Mouse (Mus musculus): Measurements from ENCODE around the gene Naa16. TPM values are rescaled to one million over a fixed set of nuclear protein-coding genes. Genes with fewer than 3 reads are reported as not detected.

Gene Naa16
- polyA plus RNA-seq, 1 experiment from 2014 or later = 45.9 TPM

- no peak for ATAC-seq (ENCODE audit: low FRiP score, low TSS enrichment)
- Histone ChIP-seq H3K36me3 (ENCODE audit: control insufficient read depth, insufficient read depth, low read length) (no peaks in the 10 kb centered on the region), H3K27me3 (ENCODE audit: control insufficient read depth, insufficient read depth, low read length) (no peaks in the 10 kb centered on the region), H3K4me1 (ENCODE audit: control insufficient read depth, insufficient read depth, low read length) (peaks cover 14% of the 10 kb centered on the region), H3K9ac (ENCODE audit: low read depth, low read length) (no peak overlapping the region), H3K27ac (ENCODE audit: low read depth, low read length) (no peak overlapping the region), H3K4me3 (ENCODE audit: low read length) (no peak overlapping the region), H3K4me2 (replicated peaks; ENCODE audit: low read depth, low read length) (no peak overlapping the region), H3K9me3 (ENCODE audit: control insufficient read depth, low read length) (peaks cover 3% of the 10 kb centered on the region; the same call in 1 of the 2 replicates)
- 77% methylated on average over 3 of the region's 3 CpGs for WGBS
These were observed 102.3 kb downstream of the Naa16 start for GRCm38 (mm10) chr14:79288280-79288679.

DNA sequence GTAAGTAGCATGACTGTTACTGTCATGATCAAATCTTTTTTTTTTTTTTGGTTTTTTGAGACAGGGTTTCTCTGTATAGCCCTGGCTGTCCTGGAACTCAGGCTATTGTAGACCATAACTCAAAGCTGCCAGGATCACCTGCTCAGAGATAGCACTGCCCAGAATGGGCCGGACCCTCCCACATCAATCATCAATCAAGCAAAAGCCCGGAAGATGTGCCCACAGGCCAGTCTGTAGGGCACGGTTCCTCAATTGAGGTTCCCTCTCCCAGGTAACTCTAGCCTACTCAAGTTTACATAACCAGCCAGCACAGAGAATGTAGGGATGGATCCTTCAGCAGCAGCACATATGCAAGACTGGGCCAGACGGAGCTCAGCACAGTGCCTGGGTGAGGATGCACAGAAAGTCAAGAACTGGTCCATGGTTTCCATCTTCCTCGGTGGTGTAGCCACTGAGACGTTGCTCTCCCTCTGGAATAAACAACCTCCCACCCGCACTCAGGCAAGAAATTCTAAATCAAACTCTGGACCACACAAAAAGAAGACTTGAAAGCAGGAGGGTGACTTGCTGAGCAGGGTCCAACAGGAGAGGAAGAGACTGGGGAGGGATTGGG is 103.2 kb downstream of the Naa16 start:
- no peak overlapping the region for H3K4me2 ChIP-seq (replicated peaks; ENCODE audit: low read depth, low read length)
- H3K27ac ChIP-seq (ENCODE audit: low read depth, low read length) = no peak overlapping the region
- no peak overlapping the region for H3K4me3 ChIP-seq (ENCODE audit: low read length)
- ATAC-seq (ENCODE audit: low FRiP score, low TSS enrichment) = no peak
- H3K27me3 ChIP-seq (ENCODE audit: control insufficient read depth, insufficient read depth, low read length) = no peaks in the 10 kb centered on the region
- H3K9me3 ChIP-seq (ENCODE audit: control insufficient read depth, low read length) = peaks cover 3% of the 10 kb centered on the region; the same call in 1 of the 2 replicates
- H3K36me3 ChIP-seq (ENCODE audit: control insufficient read depth, insufficient read depth, low read length) = no peaks in the 10 kb centered on the region
- H3K4me1 ChIP-seq (ENCODE audit: control insufficient read depth, insufficient read depth, low read length) = peaks cover 10% of the 10 kb centered on the region; the same call in 1 of the 2 replicates
- 71% methylated on average over 7 of the region's 7 CpGs for WGBS
- no peak overlapping the region for H3K9ac ChIP-seq (ENCODE audit: low read depth, low read length)

DNA sequence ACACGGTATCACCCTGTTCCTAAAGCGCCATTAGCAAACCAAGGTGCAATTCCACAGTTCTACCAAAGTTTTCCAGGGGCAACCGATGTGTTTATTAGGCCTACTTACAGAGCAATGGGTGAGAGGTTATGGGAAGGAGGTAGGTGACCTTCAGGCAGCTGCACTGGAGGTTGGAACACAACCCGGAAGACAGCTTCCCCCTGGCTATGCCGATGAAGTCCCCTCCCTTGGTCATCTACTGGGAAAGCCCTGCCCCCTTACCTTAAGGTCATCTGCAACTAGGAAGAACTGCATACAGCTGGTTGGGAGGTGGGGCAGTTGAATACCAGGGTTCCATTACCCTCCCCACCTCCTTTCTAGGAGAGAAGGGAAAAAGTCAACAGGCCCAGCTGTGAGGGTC is 105.0 kb downstream of the Naa16 start:
- Histone ChIP-seq H3K4me3 (ENCODE audit: low read length) (no peak overlapping the region), H3K9ac (ENCODE audit: low read depth, low read length) (no peak overlapping the region), H3K27me3 (ENCODE audit: control insufficient read depth, insufficient read depth, low read length) (no peaks in the 10 kb centered on the region), H3K36me3 (ENCODE audit: control insufficient read depth, insufficient read depth, low read length) (no peaks in the 10 kb centered on the region), H3K9me3 (ENCODE audit: control insufficient read depth, low read length) (peaks cover 3% of the 10 kb centered on the region; the same call in 1 of the 2 replicates), H3K27ac (ENCODE audit: low read depth, low read length) (no peak overlapping the region), H3K4me2 (replicated peaks; ENCODE audit: low read depth, low read length) (no peak overlapping the region), H3K4me1 (ENCODE audit: control insufficient read depth, insufficient read depth, low read length) (peaks cover 6% of the 10 kb centered on the region; the same call in 1 of the 2 replicates)
- no peak for ATAC-seq (ENCODE audit: low FRiP score, low TSS enrichment)
- WGBS = 92% methylated on average over 5 of the region's 5 CpGs

- Histone ChIP-seq H3K27me3 (ENCODE audit: control insufficient read depth, insufficient read depth, low read length) (no peaks in the 10 kb centered on the region), H3K4me1 (ENCODE audit: control insufficient read depth, insufficient read depth, low read length) (no peaks in the 10 kb centered on the region), H3K27ac (ENCODE audit: low read depth, low read length) (no peak overlapping the region), H3K36me3 (ENCODE audit: control insufficient read depth, insufficient read depth, low read length) (no peaks in the 10 kb centered on the region), H3K4me3 (ENCODE audit: low read length) (no peak overlapping the region), H3K9ac (ENCODE audit: low read depth, low read length) (no peak overlapping the region), H3K9me3 (ENCODE audit: control insufficient read depth, low read length) (peaks cover 3% of the 10 kb centered on the region; the same call in 1 of the 2 replicates), H3K4me2 (replicated peaks; ENCODE audit: low read depth, low read length) (no peak overlapping the region)
- no peak for ATAC-seq (ENCODE audit: low FRiP score, low TSS enrichment)
- 87% methylated on average over 4 of the region's 4 CpGs for WGBS
These were observed 106.0 kb downstream of the Naa16 start for GRCm38 (mm10) chr14:79284616-79285015.

GRCm38 (mm10) chr14:79283952-79284351 is 106.6 kb downstream of the Naa16 start:
- H3K4me2 ChIP-seq (replicated peaks; ENCODE audit: low read depth, low read length) = no peak overlapping the region
- H3K36me3 ChIP-seq (ENCODE audit: control insufficient read depth, insufficient read depth, low read length) = no peaks in the 10 kb centered on the region
- no peak overlapping the region for H3K4me3 ChIP-seq (ENCODE audit: low read length)
- H3K4me1 ChIP-seq (ENCODE audit: control insufficient read depth, insufficient read depth, low read length) = no peaks in the 10 kb centered on the region
- H3K9ac ChIP-seq (ENCODE audit: low read depth, low read length) = no peak overlapping the region
- no peaks in the 10 kb centered on the region for H3K27me3 ChIP-seq (ENCODE audit: control insufficient read depth, insufficient read depth, low read length)
- H3K27ac ChIP-seq (ENCODE audit: low read depth, low read length) = no peak overlapping the region
- H3K9me3 ChIP-seq (ENCODE audit: control insufficient read depth, low read length) = peaks cover 3% of the 10 kb centered on the region; the same call in 1 of the 2 replicates
- ATAC-seq (ENCODE audit: low FRiP score, low TSS enrichment) = no peak
- WGBS = 90% methylated on average over 7 of the region's 7 CpGs

GRCm38 (mm10) chr14:79281894-79282553 is 108.6 kb downstream of the Naa16 start:
- ATAC-seq (ENCODE audit: low FRiP score, low TSS enrichment) = no peak
- WGBS = 86% methylated on average over 9 of the region's 9 CpGs

DNA sequence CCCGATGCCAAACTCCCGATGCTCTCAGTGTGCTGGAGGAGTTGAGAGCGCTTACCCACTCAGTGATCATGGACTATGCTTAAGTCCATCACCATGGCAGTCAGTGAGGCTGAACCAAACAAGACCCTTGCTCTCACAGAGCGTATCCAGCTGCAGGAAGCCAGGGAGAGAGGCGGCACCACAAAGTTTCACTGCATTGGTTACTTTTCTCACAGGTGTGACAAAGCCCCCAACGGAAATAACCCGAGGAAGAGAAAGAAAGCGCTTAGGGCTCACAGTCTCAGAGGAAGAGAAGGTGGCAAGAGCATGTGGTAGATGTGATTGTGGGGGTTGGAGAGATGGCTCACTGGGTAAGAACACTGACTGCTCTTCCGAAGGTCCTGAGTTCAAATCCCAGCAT is 110.1 kb downstream of the Naa16 start:
- H3K4me1 ChIP-seq (ENCODE audit: control insufficient read depth, insufficient read depth, low read length) = 0 out of 2 replicates have a peak, but pooled peaks cover 1% of the 10 kb centered on the region
- H3K9me3 ChIP-seq (ENCODE audit: control insufficient read depth, low read length) = peaks cover 3% of the 10 kb centered on the region; the same call in 1 of the 2 replicates
- H3K9ac ChIP-seq (ENCODE audit: low read depth, low read length) = no peak overlapping the region
- no peak overlapping the region for H3K27ac ChIP-seq (ENCODE audit: low read depth, low read length)
- WGBS = 65% methylated on average over 9 of the region's 9 CpGs
- 0 out of 2 replicates have a peak, but pooled peaks have one; percentile 8 for ATAC-seq (ENCODE audit: low FRiP score, low TSS enrichment)
- no peaks in the 10 kb centered on the region for H3K27me3 ChIP-seq (ENCODE audit: control insufficient read depth, insufficient read depth, low read length)
- H3K36me3 ChIP-seq (ENCODE audit: control insufficient read depth, insufficient read depth, low read length) = no peaks in the 10 kb centered on the region
- H3K4me3 ChIP-seq (ENCODE audit: low read length) = no peak overlapping the region
- H3K4me2 ChIP-seq (replicated peaks; ENCODE audit: low read depth, low read length) = no peak overlapping the region

More at GRCm38 (mm10) chr14:79281894-79282553, 108.6 kb downstream of the Naa16 start:
- Histone ChIP-seq H3K36me3 (ENCODE audit: control insufficient read depth, insufficient read depth, low read length) (no peaks in the 10 kb centered on the region), H3K27me3 (ENCODE audit: control insufficient read depth, insufficient read depth, low read length) (no peaks in the 10 kb centered on the region), H3K4me1 (ENCODE audit: control insufficient read depth, insufficient read depth, low read length) (no peaks in the 10 kb centered on the region), H3K9ac (ENCODE audit: low read depth, low read length) (no peak overlapping the region), H3K27ac (ENCODE audit: low read depth, low read length) (no peak overlapping the region), H3K4me2 (replicated peaks; ENCODE audit: low read depth, low read length) (no peak overlapping the region), H3K9me3 (ENCODE audit: control insufficient read depth, low read length) (peaks cover 3% of the 10 kb centered on the region; the same call in 1 of the 2 replicates), H3K4me3 (ENCODE audit: low read length) (no peak overlapping the region)

- Histone ChIP-seq H3K27ac (ENCODE audit: low read depth, low read length) (no peak overlapping the region), H3K4me1 (ENCODE audit: control insufficient read depth, insufficient read depth, low read length) (0 out of 2 replicates have a peak, but pooled peaks cover 5% of the 10 kb centered on the region), H3K4me2 (replicated peaks; ENCODE audit: low read depth, low read length) (no peak overlapping the region), H3K9ac (ENCODE audit: low read depth, low read length) (no peak overlapping the region), H3K4me3 (ENCODE audit: low read length) (no peak overlapping the region), H3K9me3 (ENCODE audit: control insufficient read depth, low read length) (peaks cover 3% of the 10 kb centered on the region; the same call in 1 of the 2 replicates), H3K27me3 (ENCODE audit: control insufficient read depth, insufficient read depth, low read length) (no peaks in the 10 kb centered on the region), H3K36me3 (ENCODE audit: control insufficient read depth, insufficient read depth, low read length) (no peaks in the 10 kb centered on the region)
- no peak for ATAC-seq (ENCODE audit: low FRiP score, low TSS enrichment)
- 59% methylated on average over 1 of the region's 1 CpGs for WGBS
These were observed 111.1 kb downstream of the Naa16 start for GRCm38 (mm10) chr14:79279494-79279893.

DNA sequence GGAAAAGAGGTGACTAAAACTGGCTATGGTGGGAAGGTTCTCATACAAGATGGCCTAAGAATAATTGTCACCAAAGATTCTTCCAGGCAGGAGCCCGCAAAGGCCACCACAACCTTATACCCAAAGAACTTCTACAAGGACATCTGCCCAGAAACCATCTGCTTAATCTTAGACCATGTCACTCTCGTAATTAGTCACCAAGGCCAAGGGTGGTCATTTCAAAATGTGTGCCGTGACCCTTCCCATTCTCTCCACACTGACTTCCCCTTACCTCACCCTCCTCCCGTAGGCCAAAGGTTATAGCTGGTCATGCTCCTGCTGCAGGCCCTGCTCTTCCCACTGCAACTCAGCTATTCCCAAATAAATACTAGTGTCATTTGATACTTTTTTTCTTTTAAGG is 111.7 kb downstream of the Naa16 start:
- ATAC-seq (ENCODE audit: low FRiP score, low TSS enrichment) = no peak
- Histone ChIP-seq H3K4me2 (replicated peaks; ENCODE audit: low read depth, low read length) (no peak overlapping the region), H3K4me1 (ENCODE audit: control insufficient read depth, insufficient read depth, low read length) (0 out of 2 replicates have a peak, but pooled peaks cover 5% of the 10 kb centered on the region), H3K27ac (ENCODE audit: low read depth, low read length) (no peak overlapping the region), H3K36me3 (ENCODE audit: control insufficient read depth, insufficient read depth, low read length) (no peaks in the 10 kb centered on the region), H3K4me3 (ENCODE audit: low read length) (no peak overlapping the region), H3K27me3 (ENCODE audit: control insufficient read depth, insufficient read depth, low read length) (no peaks in the 10 kb centered on the region), H3K9ac (ENCODE audit: low read depth, low read length) (no peak overlapping the region), H3K9me3 (ENCODE audit: control insufficient read depth, low read length) (peaks cover 3% of the 10 kb centered on the region; the same call in 1 of the 2 replicates)
- 60% methylated on average over 4 of the region's 4 CpGs for WGBS
